Mouse (Mus musculus) hindbrain, embryonic 14.5 days (tissue): ENCODE data around the gene Trpv2. TPM values are rescaled to one million over a fixed set of nuclear protein-coding genes. Genes with fewer than 3 reads are reported as not detected.
A peak's percentile ranks its signal among the peaks of the same experiment; 100 is the strongest.

Source experiments
- ATAC-seq: fragments of 200-750 bp; cut with Nextera tagmentation; 2 replicates; pipeline ENCODE4 v1.8.0; 2017; ENCODE audit warnings: moderate number of reproducible peaks, mild to moderate bottlenecking, moderate TSS enrichment, moderate library complexity; ENCODE audit not compliant: low FRiP score
- DNase-seq: peaks from one replicate; pipeline ENCODE4 v3.0.0-alpha.2; 2015; ENCODE audit warnings: low spot score
- H3K27ac ChIP-seq: fragments of 300-500 bp; sonication (generic); 2 replicates; pipeline ENCODE4 v1.5.1; 2014; ENCODE audit warnings: mild to moderate bottlenecking, moderate library complexity
- H3K27me3 ChIP-seq: fragments of 300-500 bp; sonication (generic); 2 replicates; pipeline ENCODE4 v1.6.1; 2014; ENCODE audit warnings: mild to moderate bottlenecking, low read length, mixed read lengths; ENCODE audit not compliant: control insufficient read depth, insufficient read depth
- H3K36me3 ChIP-seq: fragments of 300-500 bp; sonication (generic); replicated peaks from 2 replicates; pipeline ENCODE4 v1.6.1; 2014; ENCODE audit not compliant: control insufficient read depth, insufficient read depth
- H3K4me1 ChIP-seq: fragments of 300-500 bp; sonication (generic); replicated peaks from 2 replicates; pipeline ENCODE4 v1.6.1; 2014; ENCODE audit warnings: antibody characterized with exemption, low read length, mixed read lengths; ENCODE audit not compliant: control insufficient read depth, insufficient read depth
- H3K4me2 ChIP-seq: fragments of 300-500 bp; sonication (generic); replicated peaks from 2 replicates; pipeline ENCODE4 v1.6.1; 2014; ENCODE audit warnings: mild to moderate bottlenecking, moderate library complexity
- H3K4me3 ChIP-seq: fragments of 300-500 bp; sonication (generic); replicated peaks from 2 replicates; pipeline ENCODE4 v1.5.1; 2014; ENCODE audit warnings: mild to moderate bottlenecking, low read length
- H3K9ac ChIP-seq: fragments of 300-500 bp; sonication (generic); 2 replicates; pipeline ENCODE4 v1.6.1; 2014
- H3K9me3 ChIP-seq: fragments of 300-500 bp; sonication (generic); 2 replicates; pipeline ENCODE4 v1.6.1; 2016; ENCODE audit warnings: low read length; ENCODE audit not compliant: control insufficient read depth
- WGBS: fragments of 180-500 bp; shearing (Covaris S2); extraction: QIAGEN DNeasy Blood & Tissue Kit; methylation state at CpG from one replicate; pipeline ENCODE4 v1.1.7; 2014; 5-methylcytosine and 5-hydroxymethylcytosine counted together
- polyA plus RNA-seq: library from polyadenylated mRNA; unstranded; fragments of >200 nt; fragmentation: Nextera tagmentation; extraction: Ambion mirVana; gene quantifications from 2 replicates; pipeline ENCODE4 v1.2.1, GENCODE M21; 2014

Trpv2 gene
- polyA plus RNA-seq, 1 experiment from 2014 or later: 22.6 TPM

GRCm38 (mm10) chr11:62555896-62556412 lies 18.3 kb upstream of the Trpv2 start:
- DNase-seq (no peak), ATAC-seq (no peak)
- H3K9me3 ChIP-seq: no peaks in the 10 kb centered on the region
- peaks cover 28% of the 10 kb centered on the region for H3K36me3 ChIP-seq
- no peaks in the 10 kb centered on the region for H3K27me3 ChIP-seq
- no peak overlapping the region for H3K27ac ChIP-seq
- peaks cover 27% of the 10 kb centered on the region for H3K4me1 ChIP-seq
- H3K4me2 ChIP-seq: peak overlapping the region; percentile 100; the same call in 1 of the 2 replicates
- no peak overlapping the region for H3K9ac ChIP-seq
- H3K4me3 ChIP-seq: no peak overlapping the region

- 73% methylated on average over 5 of the region's 5 CpGs for WGBS
- H3K36me3 ChIP-seq: peaks cover 28% of the 10 kb centered on the region
- DNase-seq (no peak), ATAC-seq (no peak)
- no peak overlapping the region for H3K4me2 ChIP-seq
- no peaks in the 10 kb centered on the region for H3K27me3 ChIP-seq
- no peak overlapping the region for H3K4me3 ChIP-seq
- H3K27ac ChIP-seq: no peak overlapping the region
- peaks cover 27% of the 10 kb centered on the region for H3K4me1 ChIP-seq
- H3K9ac ChIP-seq: no peak overlapping the region
- no peaks in the 10 kb centered on the region for H3K9me3 ChIP-seq
Measured at GRCm38 (mm10) chr11:62557205-62557604, 17.1 kb upstream of the Trpv2 start.

DNA sequence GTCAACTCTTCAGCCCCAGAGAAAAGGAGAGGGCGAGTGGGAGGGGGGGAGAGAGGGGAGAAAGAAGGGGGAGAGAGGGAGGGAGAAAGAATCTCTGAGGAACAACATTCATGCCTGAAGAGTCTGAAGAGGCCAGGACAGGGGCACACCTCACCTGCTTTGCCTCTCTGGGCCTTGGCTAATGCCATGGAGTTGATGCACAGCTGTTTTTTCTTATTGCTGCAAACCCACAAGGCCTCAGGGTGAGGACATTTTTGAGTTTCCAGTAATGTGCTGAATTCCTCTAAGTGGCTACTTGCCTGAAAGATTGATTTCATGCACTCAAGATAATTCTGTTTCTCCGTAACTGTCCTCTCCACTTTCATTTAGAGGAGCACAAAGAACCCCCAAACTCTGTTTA lies 16.1 kb upstream of the Trpv2 start:
- Histone ChIP-seq H3K27me3 (no peaks in the 10 kb centered on the region), H3K4me2 (no peak overlapping the region), H3K36me3 (peaks cover 26% of the 10 kb centered on the region), H3K4me1 (peaks cover 26% of the 10 kb centered on the region), H3K9me3 (no peaks in the 10 kb centered on the region), H3K27ac (no peak overlapping the region), H3K4me3 (no peak overlapping the region), H3K9ac (no peak overlapping the region)
- DNase-seq: no peak
- 78% methylated on average over 2 of the region's 2 CpGs for WGBS
- no peak for ATAC-seq

- Histone ChIP-seq H3K9ac (no peak overlapping the region), H3K4me1 (peaks cover 17% of the 10 kb centered on the region), H3K4me2 (no peak overlapping the region), H3K9me3 (no peaks in the 10 kb centered on the region), H3K27me3 (no peaks in the 10 kb centered on the region), H3K27ac (no peak overlapping the region), H3K36me3 (peaks cover 16% of the 10 kb centered on the region), H3K4me3 (no peak overlapping the region)
- 71% methylated on average over 6 of the region's 6 CpGs for WGBS
- ATAC-seq (no peak), DNase-seq (no peak)
Measured at GRCm38 (mm10) chr11:62558961-62559646, 15.2 kb upstream of the Trpv2 start.

GRCm38 (mm10) chr11:62560463-62561016 lies 13.7 kb upstream of the Trpv2 start:
- H3K9ac ChIP-seq: 0 out of 2 replicates have a peak overlapping the region, but pooled peaks have one; percentile 7
- H3K4me3 ChIP-seq: peak overlapping the region; percentile 23
- no peak overlapping the region for H3K27ac ChIP-seq
- 0 out of 2 replicates have a peak, but pooled peaks cover 4% of the 10 kb centered on the region for H3K4me1 ChIP-seq
- no peaks in the 10 kb centered on the region for H3K9me3 ChIP-seq
- peak overlapping the region; percentile 54 for H3K4me2 ChIP-seq
- DNase-seq (no peak), ATAC-seq (no peak)
- H3K27me3 ChIP-seq: no peaks in the 10 kb centered on the region
- 0 out of 2 replicates have a peak, but pooled peaks cover 3% of the 10 kb centered on the region for H3K36me3 ChIP-seq
- 29% methylated on average over 43 of the region's 43 CpGs for WGBS

DNA sequence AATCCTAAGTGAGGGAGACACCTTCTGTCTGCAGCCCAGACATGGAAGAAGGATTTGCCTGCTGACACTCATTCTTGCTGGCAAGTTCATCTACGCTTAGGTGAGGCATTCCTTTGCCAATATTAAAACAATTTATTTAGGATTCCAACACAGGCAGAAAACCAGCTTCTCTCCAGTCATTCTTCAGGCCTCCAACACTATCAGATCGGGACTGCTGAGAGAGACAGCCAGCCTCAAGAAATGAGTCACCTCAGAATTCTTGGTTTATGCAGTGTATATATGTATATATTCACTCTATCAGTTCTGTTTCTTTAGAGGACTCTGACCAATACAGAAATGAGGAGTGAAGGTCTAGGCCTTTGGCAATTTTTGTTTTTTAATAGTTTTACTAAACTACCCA lies 10.7 kb upstream of the Trpv2 start:
- Histone ChIP-seq H3K27me3 (no peaks in the 10 kb centered on the region), H3K4me1 (0 out of 2 replicates have a peak, but pooled peaks cover 4% of the 10 kb centered on the region), H3K9ac (no peak overlapping the region), H3K27ac (no peak overlapping the region), H3K36me3 (no peaks in the 10 kb centered on the region), H3K4me2 (no peak overlapping the region), H3K9me3 (no peaks in the 10 kb centered on the region), H3K4me3 (no peak overlapping the region)
- 92% methylated on average over 2 of the region's 2 CpGs for WGBS
- no peak for DNase-seq
- no peak for ATAC-seq

- Histone ChIP-seq H3K4me3 (no peak overlapping the region), H3K27ac (no peak overlapping the region), H3K36me3 (no peaks in the 10 kb centered on the region), H3K9ac (no peak overlapping the region), H3K4me1 (no peaks in the 10 kb centered on the region), H3K27me3 (no peaks in the 10 kb centered on the region), H3K4me2 (no peak overlapping the region), H3K9me3 (no peaks in the 10 kb centered on the region)
- DNase-seq: no peak
- 82% methylated on average over 7 of the region's 7 CpGs for WGBS
- ATAC-seq: no peak
Measured at GRCm38 (mm10) chr11:62565747-62566146, 8.5 kb upstream of the Trpv2 start.

DNA sequence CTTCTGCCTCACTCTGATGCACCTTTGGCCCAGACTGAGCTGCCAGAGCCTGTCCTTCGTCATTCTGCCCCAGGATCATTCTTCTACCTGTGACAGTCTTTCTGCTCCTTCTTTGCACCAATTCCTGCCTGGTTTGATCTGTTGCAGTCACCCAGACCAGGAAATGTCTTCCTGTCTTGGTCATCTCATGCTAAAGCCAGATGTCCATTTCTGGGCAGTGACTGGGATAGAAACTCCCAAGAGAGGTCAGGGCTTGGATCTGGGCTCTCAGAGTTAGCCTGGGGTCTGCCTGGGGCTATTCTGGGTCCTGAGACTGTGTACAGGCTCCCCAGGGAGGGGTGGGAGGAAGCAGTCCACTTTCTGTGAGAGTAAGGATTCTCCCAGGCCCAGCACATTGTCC lies 8.1 kb upstream of the Trpv2 start:
- Histone ChIP-seq H3K36me3 (no peaks in the 10 kb centered on the region), H3K4me2 (no peak overlapping the region), H3K9me3 (no peaks in the 10 kb centered on the region), H3K9ac (no peak overlapping the region), H3K27ac (no peak overlapping the region), H3K4me1 (no peaks in the 10 kb centered on the region), H3K4me3 (no peak overlapping the region), H3K27me3 (no peaks in the 10 kb centered on the region)
- no peak for DNase-seq
- no peak for ATAC-seq
- 94% methylated on average over 1 of the region's 1 CpGs for WGBS

DNA sequence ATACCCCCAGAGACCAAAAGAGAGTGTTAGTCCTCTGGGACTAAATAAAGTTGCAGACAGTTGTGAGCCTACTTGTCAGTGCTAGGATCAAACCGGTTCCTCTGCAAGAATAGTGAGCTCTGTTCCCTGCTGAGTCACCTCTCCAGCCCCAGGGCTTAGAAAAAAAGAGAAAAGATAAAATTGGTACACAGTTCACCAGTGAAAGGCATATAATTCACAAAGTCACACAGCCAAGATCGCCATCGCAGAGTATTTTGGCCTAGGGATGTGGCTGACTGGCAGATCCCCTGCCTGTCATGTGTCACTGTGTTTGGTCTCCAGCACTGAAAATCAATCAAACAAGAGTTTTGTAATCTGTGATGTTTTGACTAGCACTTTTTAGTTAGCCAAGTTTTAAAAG lies 6.0 kb upstream of the Trpv2 start:
- 71% methylated on average over 3 of the region's 3 CpGs for whole genome bisulfite sequencing
- no peak for ATAC-seq
- Histone ChIP-seq H3K4me2 (no peak overlapping the region), H3K4me1 (no peaks in the 10 kb centered on the region), H3K4me3 (no peak overlapping the region), H3K27ac (no peak overlapping the region), H3K9me3 (no peaks in the 10 kb centered on the region), H3K27me3 (no peaks in the 10 kb centered on the region), H3K36me3 (no peaks in the 10 kb centered on the region), H3K9ac (no peak overlapping the region)
- no peak for DNase-seq
